Mouse (Mus musculus): ENCODE measurements around the gene Smarcad1.

DNA sequence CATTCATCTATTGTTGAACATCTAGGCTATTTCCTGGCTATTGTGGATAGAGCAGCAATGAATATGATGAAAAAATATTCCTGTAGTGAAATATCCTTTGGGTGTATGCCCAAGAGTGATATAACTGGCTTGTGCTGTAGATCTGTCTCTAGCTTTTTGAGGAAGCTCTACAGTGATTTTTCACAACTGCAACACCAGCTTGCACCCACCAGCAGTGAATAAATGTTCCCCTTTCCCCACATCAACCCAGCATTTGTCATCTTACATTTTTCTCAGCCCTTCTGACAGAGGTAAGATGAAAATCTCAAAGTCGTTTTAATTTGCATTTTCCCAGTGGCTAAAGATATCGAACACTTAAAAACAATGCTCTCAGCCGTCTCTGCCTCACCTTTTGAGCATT lies 111.2 kb downstream of the Smarcad1 start:
- TF ChIP-seq CTCF (conservative IDR thresholded peaks at IDR 0.05; ENCODE audit: insufficient read depth, insufficient read length, low read depth, low read length) (no peak), POLR2A (IDR thresholded peaks at IDR 0.05; ENCODE audit: low read depth, low read length) (no peak)

All from kidney, adult 2 months (tissue).